Comparison of ENCODE assay signal across 8 mouse cellular contexts in genomic region chr16:30870110-30870509, GRCm38 (mm10).
A peak's percentile ranks its signal among the peaks of the same experiment; 100 is the strongest.
DNase-seq lines count a peak whose midpoint lies in the region; ATAC-seq and TF ChIP-seq lines count a peak whose summit lies in the region.

No protein-coding gene starts in this region.

- peak; percentile 70 for TF ChIP-seq CTCF in intestine, postnatal 0 days (IDR thresholded peaks at IDR 0.05; ENCODE audit: low read depth)

- ATAC-seq in intestine, postnatal 0 days: no peak
- no peak for ATAC-seq in intestine, embryonic 15.5 days
- ATAC-seq in heart, embryonic 12.5 days (ENCODE audit: insufficient number of reproducible peaks, low FRiP score): 0 out of 2 replicates have a peak, but pooled peaks have one; percentile 9
- ATAC-seq in limb, embryonic 11.5 days (ENCODE audit: insufficient number of reproducible peaks, low FRiP score, low TSS enrichment, low read depth): no peak

- no peak overlapping the region for H3K9ac ChIP-seq in intestine, postnatal 0 days (ENCODE audit: low read depth, low read length)
- no peak overlapping the region for H3K9ac ChIP-seq in intestine, embryonic 15.5 days
- H3K9ac ChIP-seq in heart, embryonic 12.5 days: no peak overlapping the region
- no peak overlapping the region for H3K9ac ChIP-seq in limb, embryonic 11.5 days (ENCODE audit: low read length)

- H3K9me3 ChIP-seq in intestine, postnatal 0 days (ENCODE audit: control insufficient read depth): no peaks in the 10 kb centered on the region
- 0 out of 2 replicates have a peak, but pooled peaks cover 3% of the 10 kb centered on the region for H3K9me3 ChIP-seq in intestine, embryonic 15.5 days
- peaks cover 7% of the 10 kb centered on the region; the same call in 1 of the 2 replicates for H3K9me3 ChIP-seq in heart, embryonic 12.5 days (replicated peaks)
- no peaks in the 10 kb centered on the region for H3K9me3 ChIP-seq in limb, embryonic 11.5 days (ENCODE audit: control insufficient read depth, low read length)

- H3K4me1 ChIP-seq in intestine, postnatal 0 days (replicated peaks; ENCODE audit: control insufficient read depth, insufficient read depth, low read length): 0 out of 2 replicates have a peak, but pooled peaks cover 4% of the 10 kb centered on the region
- H3K4me1 ChIP-seq in intestine, embryonic 15.5 days (replicated peaks): 0 out of 2 replicates have a peak, but pooled peaks cover 2% of the 10 kb centered on the region
- peaks cover 33% of the 10 kb centered on the region for H3K4me1 ChIP-seq in heart, embryonic 12.5 days (replicated peaks)
- H3K4me1 ChIP-seq in limb, embryonic 11.5 days (ENCODE audit: control insufficient read depth, insufficient read depth, low read length): peaks cover 15% of the 10 kb centered on the region

- no peaks in the 10 kb centered on the region for H3K36me3 ChIP-seq in intestine, postnatal 0 days (ENCODE audit: control insufficient read depth, insufficient read depth)
- H3K36me3 ChIP-seq in intestine, embryonic 15.5 days: no peaks in the 10 kb centered on the region
- H3K36me3 ChIP-seq in heart, embryonic 12.5 days: no peaks in the 10 kb centered on the region
- H3K36me3 ChIP-seq in limb, embryonic 11.5 days (ENCODE audit: control insufficient read depth, insufficient read depth, low read length): no peaks in the 10 kb centered on the region

- H3K4me2 ChIP-seq in intestine, postnatal 0 days (replicated peaks; ENCODE audit: low read depth): no peak overlapping the region
- no peak overlapping the region for H3K4me2 ChIP-seq in intestine, embryonic 15.5 days (replicated peaks)
- no peak overlapping the region for H3K4me2 ChIP-seq in heart, embryonic 12.5 days
- no peak overlapping the region for H3K4me2 ChIP-seq in limb, embryonic 11.5 days (ENCODE audit: low read depth, severe bottlenecking)

- no peak overlapping the region for H3K27ac ChIP-seq in intestine, postnatal 0 days (ENCODE audit: low read depth, low read length)
- H3K27ac ChIP-seq in intestine, embryonic 15.5 days: no peak overlapping the region
- 0 out of 2 replicates have a peak overlapping the region, but pooled peaks have one; percentile 4 for H3K27ac ChIP-seq in heart, embryonic 12.5 days (ENCODE audit: poor library complexity, severe bottlenecking)
- no peak overlapping the region for H3K27ac ChIP-seq in limb, embryonic 11.5 days (replicated peaks; ENCODE audit: low read depth, low read length)

- 65% methylated on average over 14 of the region's 14 CpGs for WGBS in intestine, postnatal 0 days
- WGBS in intestine, embryonic 15.5 days: 62% methylated on average over 14 of the region's 14 CpGs
- 60% methylated on average over 14 of the region's 14 CpGs for WGBS in heart, embryonic 12.5 days
- WGBS in limb, embryonic 11.5 days: 68% methylated on average over 14 of the region's 14 CpGs

- intact Hi-C loops in left cerebral cortex, postnatal 4 days (cut with DNase I): no loop called here

- no peak overlapping the region for H3K4me3 ChIP-seq in intestine, postnatal 0 days (ENCODE audit: low read depth, low read length)
- H3K4me3 ChIP-seq in intestine, embryonic 15.5 days (replicated peaks): no peak overlapping the region
- no peak overlapping the region for H3K4me3 ChIP-seq in heart, embryonic 12.5 days
- no peak overlapping the region for H3K4me3 ChIP-seq in limb, embryonic 11.5 days (ENCODE audit: low read depth, low read length)

- DNase-seq in c-Kit-positive CD71-negative TER-119-negative erythroid progenitor cells, embryonic 14.5 days (ENCODE audit: low read depth): peak; percentile 17
- peak; percentile 60 for DNase-seq in limb, embryonic 11.5 days (ENCODE audit: low spot score)
- DNase-seq in ovary, postnatal 36 days (ENCODE audit: low spot score): peak; percentile 50
- no peak for DNase-seq in layer of hippocampus, adult 18-20 months (ENCODE audit: low spot score in 2 of 2)
- no peak for DNase-seq in left cerebral cortex, postnatal 4 days

- no peaks in the 10 kb centered on the region for H3K27me3 ChIP-seq in intestine, postnatal 0 days (replicated peaks; ENCODE audit: control insufficient read depth, insufficient read depth, low read length)
- H3K27me3 ChIP-seq in intestine, embryonic 15.5 days (replicated peaks): no peaks in the 10 kb centered on the region
- no peaks in the 10 kb centered on the region for H3K27me3 ChIP-seq in heart, embryonic 12.5 days (replicated peaks)
- H3K27me3 ChIP-seq in limb, embryonic 11.5 days (ENCODE audit: control insufficient read depth, insufficient read depth, low read length): no peaks in the 10 kb centered on the region

Comparison
In these comparisons a context has a peak if more than half of its experiments do, and no peak if none do; other contexts are left out.
1. DNase-seq: peak in c-Kit-positive CD71-negative TER-119-negative erythroid progenitor cells, embryonic 14.5 days (single experiment), limb, embryonic 11.5 days (single experiment) and ovary, postnatal 36 days (single experiment); none in layer of hippocampus, adult 18-20 months (0 of 2) and left cerebral cortex, postnatal 4 days (single experiment).